Mouse (Mus musculus) testis, postnatal 10 days (tissue): ENCODE measurements at regions not wholly inside any gene's neighbourhood (a gene's known extent, or its start where the extent isn't known, plus 50 kb on each side); places are given as distances from the start of the nearest gene placed in this dataset.

Source experiments
- DNase-seq: peaks from one replicate; pipeline ENCODE4 v3.0.0; 2021; ENCODE audit warnings: low spot score

GRCm38 (mm10) chr5:12222622-12223021 is 160.6 kb upstream of the Sema3d start:
- DNase-seq = no peak

- DNase-seq = no peak
These were observed 149.6 kb upstream of the Sema3d start for GRCm38 (mm10) chr5:12233377-12234096.

GRCm38 (mm10) chr5:12243179-12243805 is 139.9 kb upstream of the Sema3d start:
- no peak for DNase-seq

- no peak for DNase-seq
These were observed 89.5 kb upstream of the Sema3d start for GRCm38 (mm10) chr5:12293685-12294084.

- no peak for DNase-seq
These were observed 85.9 kb upstream of the Sema3d start for GRCm38 (mm10) chr5:12297331-12297730.

GRCm38 (mm10) chr5:12301833-12302808 is 81.1 kb upstream of the Sema3d start:
- DNase-seq = no peak

GRCm38 (mm10) chr5:12309408-12309807 is 73.8 kb upstream of the Sema3d start:
- DNase-seq = no peak

- DNase-seq = no peak
These were observed 50.4 kb upstream of the Sema3d start for GRCm38 (mm10) chr5:12332648-12333305.
